Mouse (Mus musculus): ENCODE data around the gene Zfp524. TPM values are rescaled to one million over a fixed set of nuclear protein-coding genes. Genes with fewer than 3 reads are reported as not detected.

Zfp524 gene
- polyA plus RNA-seq, 1 experiment from 2014 or later: 8.4 TPM

DNA sequence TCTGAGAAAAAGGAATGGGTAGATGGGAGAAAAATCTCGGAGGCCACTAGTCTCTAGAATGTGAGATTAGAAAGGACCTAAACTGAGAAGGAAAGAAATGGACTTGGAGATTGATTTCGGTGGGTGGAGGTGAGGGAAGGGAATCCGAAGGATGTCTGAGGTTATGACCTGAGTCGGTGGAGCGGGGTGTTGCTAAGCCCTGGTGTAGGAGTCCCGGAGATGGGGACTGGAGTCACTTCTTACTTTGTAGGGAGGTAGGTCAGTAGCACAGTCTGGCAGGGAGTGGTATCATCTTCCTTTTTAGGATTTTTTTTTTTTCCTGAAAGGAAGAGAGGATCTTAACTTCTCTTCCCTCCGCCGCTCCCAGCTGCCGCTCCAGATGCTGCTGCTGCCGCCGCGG is 38.2 kb downstream of the Zfp524 start:
- Histone ChIP-seq H3K9ac (replicated peaks; ENCODE audit: low read length) (peak overlapping the region; percentile 92), H3K27me3 (ENCODE audit: control insufficient read depth, insufficient read depth, low read length) (peaks cover 44% of the 10 kb centered on the region), H3K4me3 (replicated peaks; ENCODE audit: low read depth, low read length) (peak overlapping the region; percentile 77), H3K9me3 (ENCODE audit: control insufficient read depth, low read length) (no peaks in the 10 kb centered on the region), H3K4me1 (ENCODE audit: control insufficient read depth, insufficient read depth, low read length) (peaks cover 32% of the 10 kb centered on the region), H3K4me2 (ENCODE audit: low read length) (peak overlapping the region; percentile 73), H3K27ac (replicated peaks; ENCODE audit: low read depth, low read length) (no peak overlapping the region), H3K36me3 (ENCODE audit: control insufficient read depth, insufficient read depth, low read length) (no peaks in the 10 kb centered on the region)
- ATAC-seq (ENCODE audit: low FRiP score, low TSS enrichment) (no peak), DNase-seq (peak; percentile 37)
- 3% methylated on average over 12 of the region's 12 CpGs for WGBS

DNA sequence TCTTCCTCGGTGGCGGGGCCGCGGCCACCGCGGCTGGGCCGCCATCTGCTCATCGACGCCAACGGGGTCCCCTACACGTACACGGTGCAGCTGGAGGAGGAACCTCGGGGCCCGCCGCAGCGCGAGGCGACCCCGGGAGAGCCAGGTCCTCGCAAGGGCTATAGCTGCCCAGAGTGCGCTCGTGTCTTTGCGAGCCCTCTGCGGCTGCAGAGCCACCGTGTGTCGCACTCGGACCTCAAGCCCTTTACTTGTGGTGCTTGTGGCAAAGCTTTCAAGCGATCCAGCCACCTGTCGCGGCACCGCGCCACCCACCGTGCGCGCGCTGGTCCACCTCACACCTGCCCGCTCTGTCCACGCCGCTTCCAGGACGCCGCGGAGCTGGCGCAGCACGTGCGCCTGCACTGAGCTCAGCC is 38.7 kb downstream of the Zfp524 start:
- DNase-seq (peak; percentile 23), ATAC-seq (ENCODE audit: low FRiP score, low TSS enrichment) (no peak)
- Histone ChIP-seq H3K4me3 (replicated peaks; ENCODE audit: low read depth, low read length) (peak overlapping the region; percentile 77), H3K27ac (replicated peaks; ENCODE audit: low read depth, low read length) (no peak overlapping the region), H3K9ac (replicated peaks; ENCODE audit: low read length) (peak overlapping the region; percentile 92), H3K4me2 (ENCODE audit: low read length) (peak overlapping the region; percentile 73), H3K4me1 (ENCODE audit: control insufficient read depth, insufficient read depth, low read length) (peaks cover 36% of the 10 kb centered on the region), H3K9me3 (ENCODE audit: control insufficient read depth, low read length) (no peaks in the 10 kb centered on the region), H3K27me3 (ENCODE audit: control insufficient read depth, insufficient read depth, low read length) (peaks cover 49% of the 10 kb centered on the region), H3K36me3 (ENCODE audit: control insufficient read depth, insufficient read depth, low read length) (no peaks in the 10 kb centered on the region)
- WGBS: 3% methylated on average over 45 of the region's 45 CpGs

DNA sequence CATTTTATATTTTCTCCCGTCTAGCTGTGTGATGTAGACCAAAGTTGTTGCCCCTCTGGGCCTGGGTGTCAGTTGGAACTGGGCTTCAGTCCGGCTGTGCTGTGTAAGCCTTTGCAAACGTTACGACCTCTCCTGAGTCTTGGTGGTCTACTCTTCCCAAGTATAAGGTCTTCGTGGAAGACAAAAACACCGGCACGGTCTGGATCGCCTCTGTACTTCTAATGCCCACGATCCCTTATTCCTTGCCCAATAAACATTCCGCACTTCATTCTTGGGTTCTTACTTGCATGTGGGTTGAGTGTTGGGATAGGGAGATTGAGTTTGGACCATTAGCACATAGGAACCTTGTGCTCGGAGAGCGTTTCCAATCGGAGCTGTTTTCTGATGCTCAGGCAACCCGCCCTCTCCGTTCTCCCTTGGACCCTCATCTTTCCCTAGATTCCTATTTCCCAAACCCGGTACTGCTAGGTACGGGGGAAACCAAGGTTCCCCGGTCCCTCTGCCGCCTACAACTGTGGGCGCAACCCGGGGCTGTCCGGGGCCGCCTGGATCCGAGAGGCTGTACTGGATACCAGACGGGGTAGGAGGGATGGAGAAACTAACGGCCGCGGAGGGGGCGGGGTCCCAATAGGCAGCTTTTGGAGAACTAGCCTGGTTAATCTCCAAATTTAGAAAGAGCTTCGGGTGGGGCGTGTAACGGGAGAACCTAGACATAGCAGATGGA is 39.4 kb downstream of the Zfp524 start:
- H3K9ac ChIP-seq (replicated peaks; ENCODE audit: low read length): peak overlapping the region; percentile 92
- peak overlapping the region; percentile 77 for H3K4me3 ChIP-seq (replicated peaks; ENCODE audit: low read depth, low read length)
- H3K27me3 ChIP-seq (ENCODE audit: control insufficient read depth, insufficient read depth, low read length): peaks cover 51% of the 10 kb centered on the region
- peak overlapping the region; percentile 73 for H3K4me2 ChIP-seq (ENCODE audit: low read length)
- no peaks in the 10 kb centered on the region for H3K36me3 ChIP-seq (ENCODE audit: control insufficient read depth, insufficient read depth, low read length)
- DNase-seq (peak; percentile 54), ATAC-seq (ENCODE audit: low FRiP score, low TSS enrichment) (no peak)
- no peak overlapping the region for H3K27ac ChIP-seq (replicated peaks; ENCODE audit: low read depth, low read length)
- WGBS: 6% methylated on average over 32 of the region's 32 CpGs
- no peaks in the 10 kb centered on the region for H3K9me3 ChIP-seq (ENCODE audit: control insufficient read depth, low read length)
- H3K4me1 ChIP-seq (ENCODE audit: control insufficient read depth, insufficient read depth, low read length): peaks cover 36% of the 10 kb centered on the region

DNA sequence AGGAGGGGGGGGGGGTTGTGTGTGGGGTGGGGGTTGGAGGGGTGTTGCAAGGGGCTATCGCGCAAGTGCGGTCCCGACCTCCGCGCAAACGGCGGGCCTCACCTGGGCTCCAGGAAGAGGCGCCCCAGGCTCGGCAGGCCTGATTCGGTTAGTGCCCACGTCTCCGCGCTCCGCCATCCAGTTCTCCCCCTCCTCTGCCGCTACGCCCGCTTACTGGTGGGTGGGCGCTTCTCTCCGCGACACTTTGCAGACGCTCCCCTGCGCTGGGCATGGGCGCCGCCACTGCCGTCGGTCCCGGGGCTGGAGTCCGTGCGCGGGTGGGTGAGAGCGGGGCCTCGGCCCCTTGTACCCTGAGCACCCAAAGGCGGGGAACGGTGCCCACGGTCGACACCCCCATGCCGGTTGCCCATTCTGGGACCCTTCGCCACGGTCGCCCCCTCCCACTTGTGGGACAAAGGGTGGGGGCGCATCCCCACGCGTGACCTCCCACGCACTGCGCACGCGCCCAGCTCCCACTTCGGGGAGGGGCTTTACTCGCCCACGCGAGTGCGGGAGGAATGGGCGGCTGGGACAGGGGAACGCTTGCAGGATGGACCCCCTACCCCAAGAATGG is 42.5 kb downstream of the Zfp524 start:
- 1% methylated on average over 55 of the region's 55 CpGs for WGBS
- no peaks in the 10 kb centered on the region for H3K36me3 ChIP-seq (ENCODE audit: control insufficient read depth, insufficient read depth, low read length)
- peak overlapping the region; percentile 66 for H3K27ac ChIP-seq (replicated peaks; ENCODE audit: low read depth, low read length)
- no peak for ATAC-seq (ENCODE audit: low FRiP score, low TSS enrichment)
- H3K4me3 ChIP-seq (replicated peaks; ENCODE audit: low read depth, low read length): peak overlapping the region; percentile 61
- H3K4me1 ChIP-seq (ENCODE audit: control insufficient read depth, insufficient read depth, low read length): peaks cover 43% of the 10 kb centered on the region
- H3K9me3 ChIP-seq (ENCODE audit: control insufficient read depth, low read length): no peaks in the 10 kb centered on the region
- peak overlapping the region; percentile 75 for H3K9ac ChIP-seq (replicated peaks; ENCODE audit: low read length)
- peak overlapping the region; percentile 71 for H3K4me2 ChIP-seq (ENCODE audit: low read length)
- DNase-seq: peak; percentile 79
- H3K27me3 ChIP-seq (ENCODE audit: control insufficient read depth, insufficient read depth, low read length): peaks cover 51% of the 10 kb centered on the region

DNA sequence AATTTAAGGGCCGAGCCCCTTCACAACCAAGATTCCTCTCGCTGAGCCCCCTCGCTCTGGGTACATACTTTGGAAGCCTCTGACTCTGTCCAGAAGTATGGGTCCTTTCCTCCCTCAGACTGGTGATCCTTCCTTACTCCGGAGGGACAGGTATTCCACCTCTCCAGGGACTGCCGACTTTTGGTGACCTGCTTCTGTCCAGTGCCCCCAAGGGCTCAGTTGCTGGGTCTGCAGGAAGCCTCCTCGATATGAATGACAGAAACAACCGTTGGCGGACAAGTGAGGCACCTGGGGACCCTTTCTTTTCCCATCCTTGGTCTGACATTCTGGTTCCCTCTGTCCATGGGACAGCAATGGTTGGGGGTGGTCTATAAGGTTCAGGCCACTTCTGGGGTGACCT is 43.2 kb downstream of the Zfp524 start:
- DNase-seq: no peak
- no peaks in the 10 kb centered on the region for H3K9me3 ChIP-seq (ENCODE audit: control insufficient read depth, low read length)
- peak overlapping the region; percentile 75 for H3K9ac ChIP-seq (replicated peaks; ENCODE audit: low read length)
- peaks cover 51% of the 10 kb centered on the region for H3K27me3 ChIP-seq (ENCODE audit: control insufficient read depth, insufficient read depth, low read length)
- peaks cover 40% of the 10 kb centered on the region for H3K4me1 ChIP-seq (ENCODE audit: control insufficient read depth, insufficient read depth, low read length)
- H3K4me3 ChIP-seq (replicated peaks; ENCODE audit: low read depth, low read length): peak overlapping the region; percentile 61
- peak overlapping the region; percentile 71 for H3K4me2 ChIP-seq (ENCODE audit: low read length)
- no peaks in the 10 kb centered on the region for H3K36me3 ChIP-seq (ENCODE audit: control insufficient read depth, insufficient read depth, low read length)
- 38% methylated on average over 8 of the region's 8 CpGs for WGBS
- no peak for ATAC-seq (ENCODE audit: low FRiP score, low TSS enrichment)
- peak overlapping the region; percentile 66 for H3K27ac ChIP-seq (replicated peaks; ENCODE audit: low read depth, low read length)

DNA sequence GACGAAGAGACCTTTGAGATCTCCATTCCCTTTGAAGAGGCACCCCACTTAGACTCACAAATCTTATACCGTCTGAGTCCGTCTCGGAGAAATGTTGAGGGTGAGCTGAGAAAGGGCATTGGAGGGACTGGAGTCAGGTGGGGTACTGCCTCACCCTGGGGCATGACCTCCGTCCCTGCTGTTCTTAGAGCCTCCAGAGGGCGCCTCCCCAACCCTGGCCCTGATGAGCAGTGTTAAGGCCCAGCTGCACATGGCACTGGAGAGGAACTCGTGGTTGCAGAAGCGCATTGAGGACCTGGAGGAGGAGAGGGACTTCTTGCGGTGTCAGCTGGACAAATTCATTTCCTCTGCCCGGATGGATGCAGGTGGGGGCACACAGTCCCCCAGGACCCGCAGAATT is 43.6 kb downstream of the Zfp524 start:
- H3K4me2 ChIP-seq (ENCODE audit: low read length): peak overlapping the region; percentile 71
- no peak overlapping the region for H3K27ac ChIP-seq (replicated peaks; ENCODE audit: low read depth, low read length)
- H3K9ac ChIP-seq (replicated peaks; ENCODE audit: low read length): peak overlapping the region; percentile 75; the same call in 1 of the 2 replicates
- H3K4me1 ChIP-seq (ENCODE audit: control insufficient read depth, insufficient read depth, low read length): peaks cover 35% of the 10 kb centered on the region
- peaks cover 47% of the 10 kb centered on the region for H3K27me3 ChIP-seq (ENCODE audit: control insufficient read depth, insufficient read depth, low read length)
- H3K4me3 ChIP-seq (replicated peaks; ENCODE audit: low read depth, low read length): peak overlapping the region; percentile 61
- DNase-seq (no peak), ATAC-seq (ENCODE audit: low FRiP score, low TSS enrichment) (no peak)
- no peaks in the 10 kb centered on the region for H3K9me3 ChIP-seq (ENCODE audit: control insufficient read depth, low read length)
- no peaks in the 10 kb centered on the region for H3K36me3 ChIP-seq (ENCODE audit: control insufficient read depth, insufficient read depth, low read length)
- 29% methylated on average over 11 of the region's 11 CpGs for WGBS

DNA sequence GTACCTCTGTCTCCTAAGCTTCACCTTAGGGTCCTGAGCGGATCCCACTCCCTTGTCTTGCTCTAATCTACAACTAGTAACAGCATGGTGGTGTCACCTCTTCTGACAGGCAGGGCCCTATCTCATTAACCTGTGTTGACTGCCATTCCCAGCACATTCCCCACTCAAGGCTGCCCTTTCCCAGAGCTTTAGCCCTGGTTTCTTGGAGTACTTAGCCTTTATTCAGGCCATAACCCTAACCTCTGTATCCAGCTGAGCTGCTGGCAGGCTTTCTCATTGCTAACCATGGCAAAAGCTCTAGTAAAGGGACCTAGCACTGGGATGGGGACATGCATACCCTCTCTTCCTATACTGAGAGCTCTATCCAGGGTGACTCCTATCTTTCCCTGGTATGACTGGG is 44.4 kb downstream of the Zfp524 start:
- Histone ChIP-seq H3K9ac (replicated peaks; ENCODE audit: low read length) (no peak overlapping the region; the same call in 1 of the 2 replicates), H3K4me3 (replicated peaks; ENCODE audit: low read depth, low read length) (no peak overlapping the region), H3K27ac (replicated peaks; ENCODE audit: low read depth, low read length) (no peak overlapping the region), H3K36me3 (ENCODE audit: control insufficient read depth, insufficient read depth, low read length) (no peaks in the 10 kb centered on the region), H3K4me2 (ENCODE audit: low read length) (no peak overlapping the region), H3K9me3 (ENCODE audit: control insufficient read depth, low read length) (no peaks in the 10 kb centered on the region), H3K4me1 (ENCODE audit: control insufficient read depth, insufficient read depth, low read length) (peaks cover 34% of the 10 kb centered on the region), H3K27me3 (ENCODE audit: control insufficient read depth, insufficient read depth, low read length) (peaks cover 39% of the 10 kb centered on the region)
- ATAC-seq (ENCODE audit: low FRiP score, low TSS enrichment) (no peak), DNase-seq (no peak)
- WGBS: 97% methylated on average over 1 of the region's 1 CpGs

DNA sequence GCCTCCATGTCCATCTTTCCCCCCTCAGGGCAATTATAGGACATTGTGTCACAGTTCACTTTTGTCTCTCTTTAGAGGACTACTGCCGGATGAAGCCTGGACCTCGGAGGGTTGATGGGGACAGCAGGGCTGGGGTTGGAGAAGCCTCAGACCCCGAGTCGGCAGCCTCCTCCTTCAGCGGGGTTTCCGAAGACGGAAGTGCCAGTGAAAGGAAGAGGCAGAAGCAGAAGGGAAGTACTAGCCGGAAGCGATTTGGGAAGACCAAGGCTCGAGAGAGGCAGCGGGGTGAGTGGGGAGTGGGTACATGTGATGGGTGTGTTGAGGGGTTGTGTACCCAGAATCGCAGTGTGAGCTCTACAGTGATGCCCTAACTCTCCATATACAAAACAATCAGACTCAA is 45.2 kb downstream of the Zfp524 start:
- Histone ChIP-seq H3K27ac (replicated peaks; ENCODE audit: low read depth, low read length) (peak overlapping the region; percentile 98), H3K9ac (replicated peaks; ENCODE audit: low read length) (0 out of 2 replicates have a peak overlapping the region, but pooled peaks have one; percentile 76), H3K9me3 (ENCODE audit: control insufficient read depth, low read length) (no peaks in the 10 kb centered on the region), H3K4me2 (ENCODE audit: low read length) (peak overlapping the region; percentile 97; the same call in 1 of the 2 replicates), H3K36me3 (ENCODE audit: control insufficient read depth, insufficient read depth, low read length) (no peaks in the 10 kb centered on the region), H3K4me3 (replicated peaks; ENCODE audit: low read depth, low read length) (no peak overlapping the region), H3K27me3 (ENCODE audit: control insufficient read depth, insufficient read depth, low read length) (peaks cover 31% of the 10 kb centered on the region), H3K4me1 (ENCODE audit: control insufficient read depth, insufficient read depth, low read length) (peaks cover 33% of the 10 kb centered on the region)
- WGBS: 93% methylated on average over 12 of the region's 12 CpGs
- DNase-seq (no peak), ATAC-seq (ENCODE audit: low FRiP score, low TSS enrichment) (no peak)
